Mouse (Mus musculus): Measurements from ENCODE around the gene Cenpa. TPM values are rescaled to one million over a fixed set of nuclear protein-coding genes. Genes with fewer than 3 reads are reported as not detected.

The Cenpa gene
- polyA plus RNA-seq, 1 experiment from 2014 or later = 290 TPM

- no peaks in the 10 kb centered on the region for H3K36me3 ChIP-seq (ENCODE audit: control insufficient read depth, insufficient read depth, low read length)
- no peak overlapping the region for H3K9ac ChIP-seq (ENCODE audit: low read length)
- peaks cover 11% of the 10 kb centered on the region for H3K27me3 ChIP-seq (ENCODE audit: control insufficient read depth, insufficient read depth, low read length)
- no peak for ATAC-seq (ENCODE audit: insufficient number of reproducible peaks, insufficient read depth, low FRiP score, low read depth)
- H3K9me3 ChIP-seq (ENCODE audit: control insufficient read depth, low read length) = no peaks in the 10 kb centered on the region
- H3K4me2 ChIP-seq (ENCODE audit: low read length) = no peak overlapping the region
- peak overlapping the region; percentile 5 to 30; a peak in 2 of 4 replicates for H3K27ac ChIP-seq (replicated peaks in 1 of 2; ENCODE audit: control insufficient read depth in 1 of 2, insufficient read depth in 1 of 2, low read depth in 2 of 2, low read length in 2 of 2)
- H3K4me3 ChIP-seq (ENCODE audit: control insufficient read depth in 1 of 2, insufficient read depth in 1 of 2, low read depth in 1 of 2, low read length in 2 of 2) = no peak overlapping the region
- peaks cover 21 to 32% of the 10 kb centered on the region in 2 experiments for H3K4me1 ChIP-seq (ENCODE audit: control insufficient read depth in 2 of 2, insufficient read depth in 2 of 2, low read length in 2 of 2)
- 72% methylated on average over 8 of the region's 8 CpGs for WGBS
Measured at GRCm38 (mm10) chr5:30626331-30627105, 40.1 kb upstream of the Cenpa start.

DNA sequence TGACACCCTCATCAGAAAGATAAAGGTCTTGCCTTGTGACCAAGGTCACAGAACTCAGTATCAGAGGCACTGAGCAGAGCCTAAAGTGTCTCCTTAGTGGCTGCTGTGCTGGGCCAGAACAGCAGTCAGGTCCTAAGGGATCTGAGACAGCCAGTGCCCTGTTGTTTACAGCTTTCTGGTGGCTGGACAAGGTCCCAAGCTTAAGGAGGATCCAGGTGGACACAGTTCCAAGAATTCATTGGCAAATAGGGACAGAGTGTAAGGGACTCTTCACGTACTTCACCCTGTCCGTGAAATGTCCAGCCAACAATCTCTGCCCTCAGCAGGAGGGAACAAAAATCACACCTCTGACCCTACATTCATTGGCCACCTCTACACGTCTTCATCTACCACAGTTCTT, 38.1 kb upstream of the Cenpa start:
- Histone ChIP-seq H3K4me1 (ENCODE audit: control insufficient read depth in 2 of 2, insufficient read depth in 2 of 2, low read length in 2 of 2) (peaks cover 17 to 26% of the 10 kb centered on the region in 2 experiments), H3K36me3 (ENCODE audit: control insufficient read depth, insufficient read depth, low read length) (no peaks in the 10 kb centered on the region), H3K4me2 (ENCODE audit: low read length) (no peak overlapping the region), H3K9me3 (ENCODE audit: control insufficient read depth, low read length) (no peaks in the 10 kb centered on the region), H3K4me3 (ENCODE audit: control insufficient read depth in 1 of 2, insufficient read depth in 1 of 2, low read depth in 1 of 2, low read length in 2 of 2) (no peak overlapping the region), H3K27ac (replicated peaks in 1 of 2; ENCODE audit: control insufficient read depth in 1 of 2, insufficient read depth in 1 of 2, low read depth in 2 of 2, low read length in 2 of 2) (no peak overlapping the region), H3K9ac (ENCODE audit: low read length) (peak overlapping the region; percentile 8; the same call in 1 of the 2 replicates), H3K27me3 (ENCODE audit: control insufficient read depth, insufficient read depth, low read length) (no peaks in the 10 kb centered on the region)
- 0 out of 2 replicates have a peak, but pooled peaks have one; percentile 33 for ATAC-seq (ENCODE audit: insufficient number of reproducible peaks, insufficient read depth, low FRiP score, low read depth)
- WGBS = 82% methylated on average over 3 of the region's 3 CpGs

DNA sequence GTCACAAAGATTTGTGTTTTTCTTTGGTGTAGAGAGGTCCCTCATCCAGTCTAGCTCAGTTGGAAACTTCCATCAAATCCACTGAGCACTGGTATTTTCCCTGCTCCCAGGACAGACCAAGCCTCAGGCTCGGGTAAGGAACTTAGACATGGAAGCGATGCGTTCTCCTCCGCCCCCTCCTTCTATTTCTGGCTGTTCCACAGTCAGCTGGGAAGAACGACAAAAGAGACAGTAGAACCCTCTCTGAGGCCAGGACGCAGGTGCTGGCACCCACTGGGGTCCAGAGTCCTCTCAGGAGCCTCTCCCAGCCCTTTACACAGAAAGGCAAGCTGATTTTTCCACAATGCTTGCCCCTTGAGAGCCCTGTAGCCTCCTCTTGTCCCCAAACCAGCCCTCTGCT, 36.2 kb upstream of the Cenpa start:
- no peaks in the 10 kb centered on the region for H3K27me3 ChIP-seq (ENCODE audit: control insufficient read depth, insufficient read depth, low read length)
- H3K4me1 ChIP-seq (ENCODE audit: control insufficient read depth in 2 of 2, insufficient read depth in 2 of 2, low read length in 2 of 2) = peaks cover 17 to 26% of the 10 kb centered on the region in 2 experiments
- H3K4me2 ChIP-seq (ENCODE audit: low read length) = no peak overlapping the region
- H3K27ac ChIP-seq (replicated peaks in 1 of 2; ENCODE audit: control insufficient read depth in 1 of 2, insufficient read depth in 1 of 2, low read depth in 2 of 2, low read length in 2 of 2) = no peak overlapping the region
- no peaks in the 10 kb centered on the region for H3K36me3 ChIP-seq (ENCODE audit: control insufficient read depth, insufficient read depth, low read length)
- no peak for ATAC-seq (ENCODE audit: insufficient number of reproducible peaks, insufficient read depth, low FRiP score, low read depth)
- WGBS = 41% methylated on average over 6 of the region's 6 CpGs
- no peaks in the 10 kb centered on the region for H3K9me3 ChIP-seq (ENCODE audit: control insufficient read depth, low read length)
- H3K9ac ChIP-seq (ENCODE audit: low read length) = no peak overlapping the region
- H3K4me3 ChIP-seq (ENCODE audit: control insufficient read depth in 1 of 2, insufficient read depth in 1 of 2, low read depth in 1 of 2, low read length in 2 of 2) = no peak overlapping the region

DNA sequence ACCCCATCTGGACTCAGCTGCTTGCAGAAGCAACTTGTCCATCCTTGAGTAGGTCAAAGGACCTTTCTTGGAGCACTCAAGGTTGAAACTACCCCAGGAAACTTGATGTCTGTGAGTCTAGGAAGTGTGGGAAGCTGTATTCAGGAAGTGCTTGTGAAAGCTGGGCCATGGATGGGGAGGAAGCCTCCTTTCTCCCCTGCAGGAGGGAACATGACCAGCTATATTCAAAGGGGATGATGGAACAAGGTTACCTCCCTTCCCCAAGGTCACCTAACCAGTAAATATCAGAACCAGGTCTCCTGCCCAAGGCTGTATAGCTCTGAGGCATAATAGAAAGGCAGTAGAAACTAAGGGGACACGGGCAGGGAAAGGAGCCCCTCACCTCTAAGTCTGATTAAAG, 34.4 kb upstream of the Cenpa start:
- H3K27me3 ChIP-seq (ENCODE audit: control insufficient read depth, insufficient read depth, low read length) = no peaks in the 10 kb centered on the region
- H3K36me3 ChIP-seq (ENCODE audit: control insufficient read depth, insufficient read depth, low read length) = no peaks in the 10 kb centered on the region
- no peak overlapping the region for H3K4me2 ChIP-seq (ENCODE audit: low read length)
- H3K9ac ChIP-seq (ENCODE audit: low read length) = no peak overlapping the region
- H3K9me3 ChIP-seq (ENCODE audit: control insufficient read depth, low read length) = no peaks in the 10 kb centered on the region
- no peak overlapping the region; a peak in 1 of 4 replicates for H3K27ac ChIP-seq (replicated peaks in 1 of 2; ENCODE audit: control insufficient read depth in 1 of 2, insufficient read depth in 1 of 2, low read depth in 2 of 2, low read length in 2 of 2)
- WGBS = 52% methylated on average over 1 of the region's 1 CpGs
- ATAC-seq (ENCODE audit: insufficient number of reproducible peaks, insufficient read depth, low FRiP score, low read depth) = no peak
- peaks cover 9 to 15% of the 10 kb centered on the region in 2 experiments for H3K4me1 ChIP-seq (ENCODE audit: control insufficient read depth in 2 of 2, insufficient read depth in 2 of 2, low read length in 2 of 2)
- no peak overlapping the region for H3K4me3 ChIP-seq (ENCODE audit: control insufficient read depth in 1 of 2, insufficient read depth in 1 of 2, low read depth in 1 of 2, low read length in 2 of 2)

- Histone ChIP-seq H3K36me3 (ENCODE audit: control insufficient read depth, insufficient read depth, low read length) (no peaks in the 10 kb centered on the region), H3K9ac (ENCODE audit: low read length) (no peak overlapping the region), H3K4me2 (ENCODE audit: low read length) (no peak overlapping the region), H3K27ac (replicated peaks in 1 of 2; ENCODE audit: control insufficient read depth in 1 of 2, insufficient read depth in 1 of 2, low read depth in 2 of 2, low read length in 2 of 2) (no peak overlapping the region), H3K9me3 (ENCODE audit: control insufficient read depth, low read length) (no peaks in the 10 kb centered on the region), H3K4me3 (ENCODE audit: control insufficient read depth in 1 of 2, insufficient read depth in 1 of 2, low read depth in 1 of 2, low read length in 2 of 2) (no peak overlapping the region), H3K4me1 (ENCODE audit: control insufficient read depth in 2 of 2, insufficient read depth in 2 of 2, low read length in 2 of 2) (peaks cover 2 to 6% of the 10 kb centered on the region in 2 experiments; a peak in 2 of 4 replicates), H3K27me3 (ENCODE audit: control insufficient read depth, insufficient read depth, low read length) (no peaks in the 10 kb centered on the region)
- no peak for ATAC-seq (ENCODE audit: insufficient number of reproducible peaks, insufficient read depth, low FRiP score, low read depth)
- WGBS = 27% methylated on average over 7 of the region's 7 CpGs
Measured at GRCm38 (mm10) chr5:30636994-30637393, 29.6 kb upstream of the Cenpa start.

DNA sequence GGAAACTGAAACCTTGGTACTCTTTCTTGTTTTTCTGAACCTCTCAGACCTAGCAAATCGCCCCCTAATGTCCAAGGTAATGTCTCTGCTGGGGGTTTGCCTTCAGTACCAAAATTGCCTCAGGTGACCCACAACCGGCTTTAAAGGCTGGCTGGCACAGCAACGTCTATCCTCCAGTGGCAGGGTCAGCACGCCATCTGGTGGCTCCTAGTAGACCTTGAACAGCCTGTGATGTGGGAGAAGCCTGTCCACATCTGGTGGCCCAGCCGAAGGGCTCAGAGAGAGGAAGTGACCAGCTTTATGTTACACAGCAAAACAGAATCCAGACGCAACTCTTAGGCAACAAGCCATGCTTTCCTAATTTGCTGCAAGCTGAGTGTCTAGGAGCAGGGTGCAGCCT, 28.5 kb upstream of the Cenpa start:
- WGBS = 1% methylated on average over 6 of the region's 6 CpGs
- no peak for ATAC-seq (ENCODE audit: insufficient number of reproducible peaks, insufficient read depth, low FRiP score, low read depth)
- Histone ChIP-seq H3K4me1 (ENCODE audit: control insufficient read depth in 2 of 2, insufficient read depth in 2 of 2, low read length in 2 of 2) (no peaks in the 10 kb centered on the region; a peak in 1 of 4 replicates), H3K9me3 (ENCODE audit: control insufficient read depth, low read length) (no peaks in the 10 kb centered on the region), H3K9ac (ENCODE audit: low read length) (no peak overlapping the region), H3K36me3 (ENCODE audit: control insufficient read depth, insufficient read depth, low read length) (no peaks in the 10 kb centered on the region), H3K4me3 (ENCODE audit: control insufficient read depth in 1 of 2, insufficient read depth in 1 of 2, low read depth in 1 of 2, low read length in 2 of 2) (no peak overlapping the region), H3K27ac (replicated peaks in 1 of 2; ENCODE audit: control insufficient read depth in 1 of 2, insufficient read depth in 1 of 2, low read depth in 2 of 2, low read length in 2 of 2) (no peak overlapping the region), H3K4me2 (ENCODE audit: low read length) (no peak overlapping the region), H3K27me3 (ENCODE audit: control insufficient read depth, insufficient read depth, low read length) (no peaks in the 10 kb centered on the region)

- peak overlapping the region; percentile 10 to 22; a peak in 3 of 4 replicates for H3K27ac ChIP-seq (replicated peaks in 1 of 2; ENCODE audit: control insufficient read depth in 1 of 2, insufficient read depth in 1 of 2, low read depth in 2 of 2, low read length in 2 of 2)
- 46% methylated on average over 5 of the region's 5 CpGs for WGBS
- H3K4me1 ChIP-seq (ENCODE audit: control insufficient read depth in 2 of 2, insufficient read depth in 2 of 2, low read length in 2 of 2) = peaks cover 9 to 20% of the 10 kb centered on the region in 2 experiments
- H3K36me3 ChIP-seq (ENCODE audit: control insufficient read depth, insufficient read depth, low read length) = no peaks in the 10 kb centered on the region
- H3K4me2 ChIP-seq (ENCODE audit: low read length) = no peak overlapping the region
- no peaks in the 10 kb centered on the region for H3K9me3 ChIP-seq (ENCODE audit: control insufficient read depth, low read length)
- H3K9ac ChIP-seq (ENCODE audit: low read length) = no peak overlapping the region
- H3K4me3 ChIP-seq (ENCODE audit: control insufficient read depth in 1 of 2, insufficient read depth in 1 of 2, low read depth in 1 of 2, low read length in 2 of 2) = no peak overlapping the region
- H3K27me3 ChIP-seq (ENCODE audit: control insufficient read depth, insufficient read depth, low read length) = no peaks in the 10 kb centered on the region
- ATAC-seq (ENCODE audit: insufficient number of reproducible peaks, insufficient read depth, low FRiP score, low read depth) = no peak
Measured at GRCm38 (mm10) chr5:30643477-30644179, 22.9 kb upstream of the Cenpa start.
